Mouse (Mus musculus): ENCODE measurements around the gene Ube2s. TPM values are rescaled to one million over a fixed set of nuclear protein-coding genes. Genes with fewer than 3 reads are reported as not detected.

The Ube2s gene
- total RNA-seq, 2 experiments from 2014 or later, result 97.7 to 112 TPM

Other genes with a start within 250 kb of the Ube2s start
- gene Ptprh, start 208.5 kb downstream of the Ube2s start, total RNA-seq (2021), result under 1 TPM; 0.27 to 0.42 TPM
- gene Tmem86b, start 181.2 kb downstream of the Ube2s start, total RNA-seq (2021), result 10 to 100 TPM; 12.5 to 17.3 TPM
- 100 to 1,000 TPM; 126 to 135 TPM for gene Ppp6r1, start 153.6 kb downstream of the Ube2s start, total RNA-seq (2021)
- 10 to 100 TPM; 89.0 to 91.9 TPM for gene Hspbp1, start 127.5 kb downstream of the Ube2s start, total RNA-seq (2021)
- 100 to 1,000 TPM; 330 to 348 TPM for gene Brsk1, start 122.0 kb downstream of the Ube2s start, total RNA-seq (2021)
- not detected for gene Tmem150b, start 87.3 kb downstream of the Ube2s start, total RNA-seq (2021)
- gene Kmt5c, start 72.5 kb downstream of the Ube2s start, total RNA-seq (2021), result 10 to 100 TPM; 23.5 to 34.3 TPM
- 1 to 10 TPM; 5.2 to 6.1 TPM for gene Cox6b2, start 59.5 kb downstream of the Ube2s start, total RNA-seq (2021)
- gene Fam71e2, start 41.3 kb downstream of the Ube2s start, total RNA-seq (2021), result not detected
- gene Il11, start 29.7 kb downstream of the Ube2s start, total RNA-seq (2021), result under 1 TPM; 0.27 to 0.49 TPM
- not detected for gene Tmem190, start 29.7 kb downstream of the Ube2s start, total RNA-seq (2021)
- gene Tmem238, start 22.9 kb downstream of the Ube2s start, total RNA-seq (2021), result 1 to 10 TPM; 2.2 to 2.6 TPM
- 100 to 1,000 TPM; 484 to 506 TPM for gene Rpl28, start 19.7 kb downstream of the Ube2s start, total RNA-seq (2021)
- 100 to 1,000 TPM; 132 to 182 TPM for gene Shisa7, start 32.1 kb upstream of the Ube2s start, total RNA-seq (2021)
- 1 to 10 TPM; 5.6 to 6.0 TPM for gene Isoc2b, start 57.7 kb upstream of the Ube2s start, total RNA-seq (2021)
- 10 to 100 TPM; 11.2 to 12.4 TPM for gene Isoc2a, start 64.6 kb upstream of the Ube2s start, total RNA-seq (2021)
- gene Gm36210, start 93.9 kb upstream of the Ube2s start, total RNA-seq (2021), result under 1 TPM; 0.27 to 0.38 TPM
- gene Zfp628, start 102.6 kb upstream of the Ube2s start, total RNA-seq (2021), result 10 to 100 TPM; 13.4 to 14.3 TPM
- gene Nat14, start 109.4 kb upstream of the Ube2s start, total RNA-seq (2021), result 100 to 1,000 TPM; 109 to 112 TPM
- gene Ssc5d, start 113.2 kb upstream of the Ube2s start, total RNA-seq (2021), result 1 to 10 TPM; 1.4 to 2.3 TPM
- gene Sbk2, start 151.8 kb upstream of the Ube2s start, total RNA-seq (2021), result under 1 TPM in 1 of 2 experiments, not detected in 1; 0.59 TPM
- under 1 TPM; 0.59 to 0.66 TPM for gene Sbk3, start 158.6 kb upstream of the Ube2s start, total RNA-seq (2021)
- gene Zfp579, start 183.6 kb upstream of the Ube2s start, total RNA-seq (2021), result 10 to 100 TPM; 31.9 to 41.4 TPM
- gene Zfp524, start 201.8 kb upstream of the Ube2s start, total RNA-seq (2021), result 1 to 10 TPM; 7.7 to 8.2 TPM
- gene Fiz1, start 202.1 kb upstream of the Ube2s start, total RNA-seq (2021), result 10 to 100 TPM; 21.3 to 21.7 TPM
- not detected for gene Gm44973, start 202.9 kb upstream of the Ube2s start, total RNA-seq (2021)
- gene Zfp865, start 207.8 kb upstream of the Ube2s start, total RNA-seq (2021), result 10 to 100 TPM; 33.0 to 41.3 TPM
- gene Ccdc106, start 208.0 kb upstream of the Ube2s start, total RNA-seq (2021), result 10 to 100 TPM; 66.1 to 73.5 TPM
- gene 4632433K11Rik, start 221.5 kb upstream of the Ube2s start, total RNA-seq (2021), result not detected
- gene Zfp784, start 225.9 kb upstream of the Ube2s start, total RNA-seq (2021), result 1 to 10 TPM; 5.1 to 6.5 TPM
- gene Zfp580, start 238.9 kb upstream of the Ube2s start, total RNA-seq (2021), result 10 to 100 TPM; 43.1 to 44.0 TPM
- gene U2af2, start 249.6 kb upstream of the Ube2s start, total RNA-seq (2021), result 100 to 1,000 TPM; 170 to 180 TPM